Mouse (Mus musculus) forebrain, embryonic 10.5 days (tissue): ENCODE measurements around the gene Adam11. TPM values are rescaled to one million over a fixed set of nuclear protein-coding genes. Genes with fewer than 3 reads are reported as not detected.

Source experiments
- DNase-seq: peaks from one replicate; pipeline ENCODE4 v3.0.0-alpha.2; 2017; ENCODE audit warnings: low spot score; ENCODE audit errors: extremely low spot score
- H3K27ac ChIP-seq: fragments of 300-500 bp; sonication (generic); 2 replicates; pipeline ENCODE4 v1.5.1; 2016; ENCODE audit warnings: mild to moderate bottlenecking
- H3K27me3 ChIP-seq: fragments of 300-500 bp; sonication (generic); 2 replicates; pipeline ENCODE4 v1.6.1; 2016; ENCODE audit warnings: mild to moderate bottlenecking; ENCODE audit not compliant: poor library complexity, severe bottlenecking
- H3K36me3 ChIP-seq: fragments of 300-500 bp; sonication (generic); replicated peaks from 2 replicates; pipeline ENCODE4 v1.6.1; 2016; ENCODE audit warnings: mild to moderate bottlenecking, moderate library complexity
- H3K4me1 ChIP-seq: fragments of 300-500 bp; sonication (generic); 2 replicates; pipeline ENCODE4 v1.6.1; 2016
- H3K4me3 ChIP-seq: fragments of 300-500 bp; sonication (generic); 2 replicates; pipeline ENCODE4 v1.5.1; 2016; ENCODE audit warnings: mild to moderate bottlenecking, moderate library complexity
- H3K9me3 ChIP-seq: fragments of 300-500 bp; sonication (generic); 2 replicates; pipeline ENCODE4 v1.6.1; 2016; ENCODE audit warnings: mild to moderate bottlenecking, moderate library complexity
- WGBS: fragments of 180-500 bp; shearing (Covaris S2); methylation state at CpG from one replicate; pipeline ENCODE4 v1.1.7; 2016; 5-methylcytosine and 5-hydroxymethylcytosine counted together
- polyA plus RNA-seq: library from polyadenylated mRNA; unstranded; fragments of >200 nt; fragmentation: Nextera tagmentation; extraction: Ambion mirVana; gene quantifications from 2 replicates; pipeline ENCODE4 v1.2.1, GENCODE M21; 2016

The Adam11 gene
- polyA plus RNA-seq, 1 experiment from 2014 or later = 13.2 TPM

DNA sequence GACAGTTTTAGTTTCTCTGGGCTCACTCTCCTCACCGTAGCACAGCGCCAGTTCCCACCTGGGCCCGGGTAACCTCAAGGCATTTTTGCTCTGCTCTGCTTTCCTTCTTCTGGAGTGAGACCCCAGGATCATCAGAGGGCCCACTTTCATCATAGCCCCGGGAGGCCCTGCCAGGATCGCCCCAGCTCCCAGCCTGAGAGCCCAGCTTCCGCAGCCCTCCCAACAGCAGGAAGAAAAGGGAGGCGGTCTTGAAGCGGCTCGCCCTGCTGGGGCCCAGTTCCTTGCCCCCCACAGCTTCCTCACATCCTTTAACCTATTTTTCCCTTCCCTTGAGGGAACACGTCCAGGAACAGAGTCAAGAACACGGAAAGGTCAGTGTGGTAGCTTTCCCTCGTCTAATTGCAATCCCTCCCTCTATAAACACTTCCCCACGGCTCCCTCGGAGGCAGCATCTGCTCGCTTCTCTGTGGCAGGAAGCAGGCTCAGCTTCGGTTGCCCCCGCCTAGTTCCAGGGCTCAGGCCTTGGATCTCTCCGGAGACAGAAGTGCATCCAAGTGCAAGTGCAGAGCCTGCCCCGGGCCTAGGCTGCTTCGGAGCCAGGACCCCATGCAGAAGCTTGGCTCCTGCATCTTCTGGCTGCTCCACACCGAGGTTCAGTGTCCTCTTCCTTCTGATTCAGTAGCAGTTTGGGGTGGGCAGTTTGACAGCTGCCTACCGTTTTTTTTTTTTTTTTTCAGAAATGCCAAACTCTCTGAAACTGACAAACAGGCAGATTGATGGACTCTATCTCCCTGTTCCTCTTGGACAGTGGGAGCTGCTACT lies 19.9 kb upstream of the Adam11 start:
- Histone ChIP-seq H3K36me3 (no peaks in the 10 kb centered on the region), H3K4me3 (peak overlapping the region; percentile 13; the same call in 1 of the 2 replicates), H3K9me3 (no peaks in the 10 kb centered on the region), H3K27me3 (peaks cover 56% of the 10 kb centered on the region), H3K4me1 (peaks cover 34% of the 10 kb centered on the region), H3K27ac (peak overlapping the region; percentile 37; the same call in 1 of the 2 replicates)
- no peak for DNase-seq
- WGBS = 13% methylated on average over 22 of the region's 22 CpGs

- no peaks in the 10 kb centered on the region for H3K36me3 ChIP-seq
- no peak for DNase-seq
- H3K27me3 ChIP-seq = peaks cover 56% of the 10 kb centered on the region
- WGBS = 56% methylated on average over 7 of the region's 7 CpGs
- no peak overlapping the region for H3K4me3 ChIP-seq
- no peak overlapping the region for H3K27ac ChIP-seq
- peaks cover 34% of the 10 kb centered on the region for H3K4me1 ChIP-seq
- no peaks in the 10 kb centered on the region for H3K9me3 ChIP-seq
Observed at GRCm38 (mm10) chr11:102742066-102742465, 19.2 kb upstream of the Adam11 start.

- peaks cover 55% of the 10 kb centered on the region for H3K27me3 ChIP-seq
- no peak overlapping the region for H3K27ac ChIP-seq
- 80% methylated on average over 5 of the region's 5 CpGs for WGBS
- H3K9me3 ChIP-seq = no peaks in the 10 kb centered on the region
- H3K4me3 ChIP-seq = no peak overlapping the region
- peaks cover 34% of the 10 kb centered on the region for H3K4me1 ChIP-seq
- no peak for DNase-seq
- no peaks in the 10 kb centered on the region for H3K36me3 ChIP-seq
Observed at GRCm38 (mm10) chr11:102742843-102743242, 18.4 kb upstream of the Adam11 start.

DNA sequence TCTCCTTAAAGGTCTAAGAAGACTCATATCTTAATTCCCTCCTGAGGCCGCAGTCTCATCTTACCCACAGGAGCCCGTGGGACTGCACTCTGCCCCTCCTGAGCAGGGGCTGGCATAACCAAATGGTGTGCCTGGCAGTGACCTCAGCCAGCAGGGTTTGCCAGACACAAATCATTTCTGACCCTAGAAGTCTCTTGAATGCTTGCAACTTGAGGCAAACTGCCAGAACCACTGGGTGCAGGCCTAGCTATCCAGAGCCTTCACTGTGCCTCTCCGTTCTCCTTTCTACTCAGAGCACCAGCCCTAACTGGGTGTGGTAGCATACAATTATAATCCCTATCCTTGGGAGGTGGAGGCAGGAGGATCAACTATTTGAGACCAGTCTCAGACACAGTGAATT lies 16.5 kb upstream of the Adam11 start:
- Histone ChIP-seq H3K4me3 (no peak overlapping the region), H3K4me1 (peaks cover 29% of the 10 kb centered on the region), H3K27me3 (peaks cover 38% of the 10 kb centered on the region), H3K27ac (no peak overlapping the region), H3K36me3 (no peaks in the 10 kb centered on the region), H3K9me3 (no peaks in the 10 kb centered on the region)
- WGBS = 91% methylated on average over 3 of the region's 3 CpGs
- DNase-seq = no peak

DNA sequence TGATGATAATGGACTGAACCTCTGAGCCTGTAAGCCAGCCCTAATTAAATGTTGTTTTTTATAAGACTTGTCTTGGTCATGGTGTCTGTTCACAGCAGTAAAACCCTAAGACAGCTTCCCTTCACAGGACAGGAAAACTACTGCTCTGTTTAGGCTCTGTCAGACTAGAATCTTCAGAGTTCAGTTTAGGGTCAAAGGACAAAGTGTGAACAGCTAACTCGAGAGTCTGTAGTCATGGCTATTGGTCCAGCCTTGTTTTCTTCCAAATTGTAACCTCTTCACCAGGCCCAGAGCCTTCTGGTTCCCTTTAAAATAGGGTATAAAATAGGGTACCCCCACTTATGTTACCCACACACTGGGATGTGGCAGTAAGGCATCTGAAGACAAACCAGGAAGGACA lies 13.4 kb upstream of the Adam11 start:
- peaks cover 21% of the 10 kb centered on the region for H3K4me1 ChIP-seq
- no peaks in the 10 kb centered on the region for H3K36me3 ChIP-seq
- H3K27me3 ChIP-seq = peaks cover 16% of the 10 kb centered on the region
- no peak for DNase-seq
- no peak overlapping the region for H3K27ac ChIP-seq
- H3K4me3 ChIP-seq = no peak overlapping the region
- no peaks in the 10 kb centered on the region for H3K9me3 ChIP-seq
- WGBS = 67% methylated on average over 1 of the region's 1 CpGs

DNA sequence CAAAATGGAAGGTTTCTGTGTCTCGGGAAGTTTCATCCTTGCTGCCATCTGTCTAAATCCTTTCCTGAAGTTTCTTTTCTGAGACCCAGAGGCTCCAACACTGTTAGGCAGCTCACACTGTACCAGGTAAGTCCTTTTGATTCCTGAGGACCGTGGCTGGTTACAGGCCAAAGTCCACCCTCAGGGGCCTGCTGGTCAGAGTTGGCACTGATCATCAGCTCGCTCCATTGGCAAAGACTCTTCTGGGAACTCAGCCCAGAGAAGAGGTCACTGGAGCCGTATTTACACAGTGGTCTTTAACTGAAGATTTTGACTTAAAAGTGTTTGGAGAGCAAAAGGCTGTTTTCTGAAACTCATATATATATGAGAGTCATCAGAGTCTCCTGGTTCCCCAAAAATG lies 12.9 kb upstream of the Adam11 start:
- no peak overlapping the region for H3K4me3 ChIP-seq
- H3K9me3 ChIP-seq = no peaks in the 10 kb centered on the region
- no peak overlapping the region for H3K27ac ChIP-seq
- DNase-seq = no peak
- WGBS = 86% methylated on average over 4 of the region's 4 CpGs
- peaks cover 26% of the 10 kb centered on the region for H3K4me1 ChIP-seq
- peaks cover 16% of the 10 kb centered on the region for H3K27me3 ChIP-seq
- no peaks in the 10 kb centered on the region for H3K36me3 ChIP-seq

DNA sequence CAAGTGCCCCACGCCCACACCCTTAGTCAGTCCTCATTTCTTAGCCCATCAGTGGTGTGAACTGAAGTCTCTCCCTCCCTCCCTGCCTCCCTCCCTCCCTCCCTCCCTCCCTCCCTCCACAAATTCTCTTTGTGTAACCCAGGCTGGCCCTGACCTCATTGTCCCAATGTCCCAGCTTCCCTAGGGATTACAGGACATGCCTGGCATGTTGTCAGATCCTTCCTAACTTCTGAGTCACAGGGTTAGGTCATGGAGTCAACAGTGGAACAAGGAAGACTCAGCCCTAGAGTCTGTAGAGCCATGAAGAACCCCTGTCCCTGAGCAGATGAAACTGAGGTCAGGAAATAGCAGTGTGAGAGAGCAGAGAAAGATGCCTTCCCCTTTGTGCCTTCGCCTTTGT lies 11.5 kb upstream of the Adam11 start:
- WGBS = 89% methylated on average over 2 of the region's 2 CpGs

DNA sequence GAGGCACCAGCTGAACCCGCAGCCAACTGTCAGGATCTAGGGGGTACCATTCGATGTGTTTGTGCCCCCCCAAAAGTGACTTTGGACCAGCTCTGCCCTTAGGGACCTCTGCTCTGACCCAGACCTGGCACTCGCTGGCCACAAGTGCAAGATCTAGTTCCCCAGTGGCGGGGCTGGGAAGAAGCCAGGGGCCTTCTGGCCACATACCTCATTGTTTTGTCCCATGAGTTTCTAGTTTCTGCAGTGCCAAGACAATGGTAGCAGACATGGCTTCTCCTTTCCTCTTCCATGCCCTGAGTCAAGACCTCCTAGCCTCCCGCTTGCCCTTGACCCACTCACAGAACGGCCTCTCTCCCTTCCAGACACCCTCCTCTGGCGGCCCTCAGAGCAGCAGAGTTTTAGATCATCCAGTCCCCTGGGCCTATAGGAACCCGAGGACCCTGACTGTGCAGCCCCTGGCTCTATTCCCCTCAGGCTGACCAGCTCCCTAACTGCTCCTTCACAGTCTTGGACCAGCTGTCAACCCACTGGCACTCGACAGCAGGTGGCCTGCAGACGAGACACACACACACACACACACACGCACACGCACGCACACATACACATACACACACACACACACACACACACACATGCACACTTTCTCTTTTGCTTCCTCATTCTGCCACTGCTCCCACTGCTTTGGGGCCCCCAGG lies 8.2 kb upstream of the Adam11 start:
- no peak overlapping the region for H3K4me3 ChIP-seq
- 72% methylated on average over 13 of the region's 13 CpGs for WGBS
- H3K27me3 ChIP-seq = peaks cover 19% of the 10 kb centered on the region
- H3K9me3 ChIP-seq = no peaks in the 10 kb centered on the region
- peak overlapping the region; percentile 81; the same call in 1 of the 2 replicates for H3K27ac ChIP-seq
- peaks cover 41% of the 10 kb centered on the region for H3K4me1 ChIP-seq
- no peak for DNase-seq
- no peaks in the 10 kb centered on the region for H3K36me3 ChIP-seq

More for the DNA sequence above, 11.5 kb upstream of the Adam11 start:
- H3K27ac ChIP-seq = 0 out of 2 replicates have a peak overlapping the region, but pooled peaks have one; percentile 12
- H3K4me1 ChIP-seq = peaks cover 32% of the 10 kb centered on the region
- no peaks in the 10 kb centered on the region for H3K36me3 ChIP-seq
- no peaks in the 10 kb centered on the region for H3K9me3 ChIP-seq
- H3K4me3 ChIP-seq = no peak overlapping the region
- no peak for DNase-seq
- H3K27me3 ChIP-seq = peaks cover 13% of the 10 kb centered on the region

- H3K36me3 ChIP-seq = no peaks in the 10 kb centered on the region
- no peaks in the 10 kb centered on the region for H3K9me3 ChIP-seq
- peak overlapping the region; percentile 81 for H3K27ac ChIP-seq
- peak overlapping the region; percentile 17; the same call in 1 of the 2 replicates for H3K4me3 ChIP-seq
- H3K27me3 ChIP-seq = peaks cover 21% of the 10 kb centered on the region
- H3K4me1 ChIP-seq = peaks cover 41% of the 10 kb centered on the region
- DNase-seq = no peak
- WGBS = 55% methylated on average over 18 of the region's 18 CpGs
Observed at GRCm38 (mm10) chr11:102753591-102754324, 7.5 kb upstream of the Adam11 start.

DNA sequence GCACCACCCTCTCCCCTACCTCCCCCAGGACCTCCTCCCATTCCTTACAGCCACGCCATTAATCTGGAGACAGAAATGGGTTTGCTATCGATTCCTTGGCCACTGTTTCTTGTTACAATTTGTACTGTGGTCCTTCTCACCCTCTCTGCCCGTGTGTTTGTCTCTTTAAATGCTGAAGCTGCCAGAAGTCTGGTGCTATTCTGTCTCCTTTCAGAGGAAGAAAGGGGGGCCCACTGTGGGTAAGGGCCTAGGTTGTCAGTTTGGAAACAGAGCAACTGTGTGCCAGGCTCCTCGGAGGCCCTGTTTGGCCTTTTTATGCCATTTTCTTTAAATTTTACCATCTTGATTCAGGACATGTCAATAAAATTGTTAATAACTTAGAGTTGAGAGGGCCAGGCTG lies 6.8 kb upstream of the Adam11 start:
- DNase-seq = no peak
- no peaks in the 10 kb centered on the region for H3K9me3 ChIP-seq
- H3K27me3 ChIP-seq = peaks cover 28% of the 10 kb centered on the region
- H3K27ac ChIP-seq = peak overlapping the region; percentile 81
- H3K4me1 ChIP-seq = peaks cover 41% of the 10 kb centered on the region
- H3K4me3 ChIP-seq = peak overlapping the region; percentile 17; the same call in 1 of the 2 replicates
- WGBS = 64% methylated on average over 4 of the region's 4 CpGs
- no peaks in the 10 kb centered on the region for H3K36me3 ChIP-seq

- Histone ChIP-seq H3K4me1 (peaks cover 33% of the 10 kb centered on the region), H3K4me3 (no peak overlapping the region), H3K9me3 (no peaks in the 10 kb centered on the region), H3K36me3 (no peaks in the 10 kb centered on the region), H3K27ac (peak overlapping the region; percentile 81; the same call in 1 of the 2 replicates), H3K27me3 (peaks cover 38% of the 10 kb centered on the region)
- WGBS = 81% methylated on average over 7 of the region's 7 CpGs
- no peak for DNase-seq
Observed at GRCm38 (mm10) chr11:102755391-102755790, 5.8 kb upstream of the Adam11 start.

- H3K4me1 ChIP-seq = peaks cover 46% of the 10 kb centered on the region
- DNase-seq = no peak
- H3K4me3 ChIP-seq = no peak overlapping the region
- peaks cover 61% of the 10 kb centered on the region for H3K27me3 ChIP-seq
- no peaks in the 10 kb centered on the region for H3K9me3 ChIP-seq
- WGBS = 82% methylated on average over 2 of the region's 2 CpGs
- no peak overlapping the region for H3K27ac ChIP-seq
- H3K36me3 ChIP-seq = no peaks in the 10 kb centered on the region
Observed at GRCm38 (mm10) chr11:102758977-102759376, 2.3 kb upstream of the Adam11 start.
